In genomic region chr7:25261896-25262295, GRCm38 (mm10) we compare ENCODE assay signal across 28 mouse cellular contexts. TPM values are rescaled to one million over a fixed set of nuclear protein-coding genes. Genes with fewer than 3 reads are reported as not detected.
DNase-seq lines count a peak whose midpoint lies in the region; ATAC-seq and TF ChIP-seq lines count a peak whose summit lies in the region.
"Had no signal": no experiment of that assay in that cellular context is flagged by ENCODE, and none has a peak within 500 bp of the region (broad histone marks: within the 10 kb centered on the region; RNA-seq: fewer than 3 reads in every experiment).

No protein-coding gene starts in this region.

- no peak overlapping the region for H3K4me2 ChIP-seq in forebrain, embryonic 11.5 days (ENCODE audit: low read depth, low read length, severe bottlenecking)
- H3K4me2 ChIP-seq: embryonic facial prominence, embryonic 13.5 days; embryonic facial prominence, embryonic 15.5 days; forebrain, embryonic 12.5 days had no signal

- TF ChIP-seq EP300 in ES-Bruce4 (IDR thresholded peaks at IDR 0.05; ENCODE audit: insufficient read depth, low read depth, low read length): no peak

- peaks cover 2% of the 10 kb centered on the region; the same call in 1 of the 2 replicates for H3K4me1 ChIP-seq in forebrain, embryonic 11.5 days (replicated peaks; ENCODE audit: control insufficient read depth, insufficient read depth, low read length)
- H3K4me1 ChIP-seq in forebrain, embryonic 10.5 days: peaks cover 21% of the 10 kb centered on the region
- peaks cover 5% of the 10 kb centered on the region for H3K4me1 ChIP-seq in ES-Bruce4 (ENCODE audit: control insufficient read depth, insufficient read depth, low read length)

- no peak for TF ChIP-seq POLR2A in ES-Bruce4 (IDR thresholded peaks at IDR 0.05; ENCODE audit: insufficient read depth, low read length)

- no peaks in the 10 kb centered on the region for H3K9me3 ChIP-seq in forebrain, embryonic 11.5 days (ENCODE audit: control insufficient read depth, low read length)
- no peaks in the 10 kb centered on the region; the same call in 1 of the 2 replicates for H3K9me3 ChIP-seq in forebrain, embryonic 10.5 days
- no peaks in the 10 kb centered on the region for H3K9me3 ChIP-seq in ES-Bruce4 (replicated peaks; ENCODE audit: control insufficient read depth, insufficient read depth, low read length, poor library complexity, severe bottlenecking)
- H3K9me3 ChIP-seq: embryonic facial prominence, embryonic 13.5 days; embryonic facial prominence, embryonic 15.5 days; forebrain, embryonic 12.5 days; G1E had no signal

- 74% methylated on average over 1 of the region's 1 CpGs for WGBS in forebrain, embryonic 11.5 days
- WGBS in forebrain, embryonic 10.5 days: 75% methylated on average over 1 of the region's 1 CpGs

- no peak overlapping the region for H3K9ac ChIP-seq in forebrain, embryonic 11.5 days (ENCODE audit: low read length)
- no peak overlapping the region for H3K9ac ChIP-seq in ES-Bruce4 (ENCODE audit: low read depth, poor library complexity, severe bottlenecking)
- H3K9ac ChIP-seq: embryonic facial prominence, embryonic 13.5 days; embryonic facial prominence, embryonic 15.5 days; forebrain, embryonic 12.5 days had no signal

- no peaks in the 10 kb centered on the region for H3K36me3 ChIP-seq in forebrain, embryonic 11.5 days (ENCODE audit: control insufficient read depth, insufficient read depth, low read length)
- H3K36me3 ChIP-seq in forebrain, embryonic 10.5 days (replicated peaks): no peaks in the 10 kb centered on the region
- H3K36me3 ChIP-seq in ES-Bruce4 (ENCODE audit: control insufficient read depth, insufficient read depth, low read length, poor library complexity, severe bottlenecking): no peaks in the 10 kb centered on the region
- H3K36me3 ChIP-seq: embryonic facial prominence, embryonic 13.5 days; embryonic facial prominence, embryonic 15.5 days; forebrain, embryonic 12.5 days; G1E had no signal

- no peaks in the 10 kb centered on the region for H3K27me3 ChIP-seq in forebrain, embryonic 11.5 days (ENCODE audit: control insufficient read depth, insufficient read depth, low read length)
- H3K27me3 ChIP-seq in forebrain, embryonic 10.5 days (ENCODE audit: poor library complexity, severe bottlenecking): peaks cover 6% of the 10 kb centered on the region; the same call in 1 of the 2 replicates
- H3K27me3 ChIP-seq in ES-Bruce4 (ENCODE audit: control insufficient read depth, insufficient read depth, low read length, poor library complexity, severe bottlenecking): no peaks in the 10 kb centered on the region
- H3K27me3 ChIP-seq: CH12.LX; embryonic facial prominence, embryonic 13.5 days; embryonic facial prominence, embryonic 15.5 days; forebrain, embryonic 12.5 days; Patski had no signal

- H3K27ac ChIP-seq in forebrain, embryonic 11.5 days (ENCODE audit: low read depth, low read length): no peak overlapping the region
- no peak overlapping the region for H3K27ac ChIP-seq in forebrain, embryonic 10.5 days
- peak overlapping the region; percentile 79 for H3K27ac ChIP-seq in ES-Bruce4 (ENCODE audit: insufficient read depth, low read length)
- H3K27ac ChIP-seq: embryonic facial prominence, embryonic 13.5 days; embryonic facial prominence, embryonic 15.5 days; forebrain, embryonic 12.5 days had no signal

- no peak for TF ChIP-seq CTCF in ES-Bruce4 (IDR thresholded peaks at IDR 0.05; ENCODE audit: low read depth, low read length)

- DNase-seq in forebrain, embryonic 11.5 days (ENCODE audit: low spot score): peak; percentile 30
- DNase-seq in forebrain, embryonic 10.5 days (ENCODE audit: extremely low spot score, low spot score): no peak
- peak; percentile 61 for DNase-seq in R1 (ENCODE audit: low read depth, low spot score)
- no peak for DNase-seq in c-Kit-positive CD71-positive TER-119-positive erythroid progenitor cells, embryonic 14.5 days (ENCODE audit: low spot score)
- no peak for DNase-seq in adrenal gland, postnatal 10 days
- DNase-seq: adrenal gland, adult 8-10 months; adrenal gland, postnatal 25 days; B cell, adult 2 months; cerebellum, adult 11-12 months; cerebellum, adult 2 months; cerebellum, adult 9-10 months; cerebellum, postnatal 10 days; cerebellum, postnatal 25 days; embryo, embryonic 11 days had no signal

- H3K4me3 ChIP-seq in forebrain, embryonic 11.5 days (ENCODE audit: low read depth, low read length): no peak overlapping the region
- H3K4me3 ChIP-seq in forebrain, embryonic 10.5 days: no peak overlapping the region
- H3K4me3 ChIP-seq in ES-Bruce4 (ENCODE audit: low read depth, low read length): no peak overlapping the region
- H3K4me3 ChIP-seq: embryonic facial prominence, embryonic 13.5 days; embryonic facial prominence, embryonic 15.5 days; erythroblast, embryonic 14.5 days; forebrain, embryonic 12.5 days had no signal

- no peak for ATAC-seq in forebrain, embryonic 11.5 days (replicated peaks; ENCODE audit: low FRiP score)
- ATAC-seq: activated CD4-positive, CD25-positive, alpha-beta regulatory T cell, adult 4 months; CD4-positive, CD25-positive, alpha-beta regulatory T cell, adult 4 months; forebrain, embryonic 14.5 days; forebrain, embryonic 16.5 days; Patski had no signal

RNA-seq across cellular contexts. Expression of gene Cic, which starts 5.6 kb away (rescaled TPM):
- polyA plus RNA-seq in forebrain, embryonic 11.5 days (2014; fragmentation: Nextera tagmentation; extraction: Ambion mirVana): 40.3 and 44.2 TPM in 2 replicates
- 19.4 and 20.6 TPM in 2 replicates for polyA plus RNA-seq in forebrain, embryonic 10.5 days (2016; fragmentation: Nextera tagmentation; extraction: Ambion mirVana)
- polyA plus RNA-seq in ES-Bruce4 (2011; ENCODE audit: insufficient read depth, insufficient read length, low read depth, missing spikeins): 128 and 141 TPM in 2 replicates
- total RNA-seq in adrenal gland, postnatal 10 days (2021): 100 to 1,000 TPM in 1 of 2 experiments, 10 to 100 TPM in 1; 92.7 to 116 TPM

RNA-seq across cellular contexts. Expression of gene Erf, which starts 11.3 kb away (rescaled TPM):
- polyA plus RNA-seq in forebrain, embryonic 11.5 days (2014; fragmentation: Nextera tagmentation; extraction: Ambion mirVana): 14.6 and 17.5 TPM in 2 replicates
- polyA plus RNA-seq in forebrain, embryonic 10.5 days (2016; fragmentation: Nextera tagmentation; extraction: Ambion mirVana): 8.4 and 10.1 TPM in 2 replicates
- polyA plus RNA-seq in ES-Bruce4 (2011; ENCODE audit: insufficient read depth, insufficient read length, low read depth, missing spikeins): 61.8 and 63.8 TPM in 2 replicates
- 10 to 100 TPM; 33.0 to 42.3 TPM for total RNA-seq in adrenal gland, postnatal 10 days (2021)

RNA-seq across cellular contexts. Expression of gene Gsk3a, which starts 24.2 kb away (rescaled TPM):
- polyA plus RNA-seq in forebrain, embryonic 11.5 days (2014; fragmentation: Nextera tagmentation; extraction: Ambion mirVana): 14.0 and 16.6 TPM in 2 replicates
- polyA plus RNA-seq in forebrain, embryonic 10.5 days (2016; fragmentation: Nextera tagmentation; extraction: Ambion mirVana): 10.7 and 10.8 TPM in 2 replicates
- 77.3 and 84.3 TPM in 2 replicates for polyA plus RNA-seq in ES-Bruce4 (2011; ENCODE audit: insufficient read depth, insufficient read length, low read depth, missing spikeins)
- total RNA-seq in adrenal gland, postnatal 10 days (2021): 10 to 100 TPM; 92.5 to 96.7 TPM

RNA-seq across cellular contexts. Expression of gene Pafah1b3, which starts 35.9 kb away (rescaled TPM):
- polyA plus RNA-seq in forebrain, embryonic 11.5 days (2014; fragmentation: Nextera tagmentation; extraction: Ambion mirVana): 298 and 321 TPM in 2 replicates
- polyA plus RNA-seq in forebrain, embryonic 10.5 days (2016; fragmentation: Nextera tagmentation; extraction: Ambion mirVana): 246 and 257 TPM in 2 replicates
- 47.8 and 55.6 TPM in 2 replicates for polyA plus RNA-seq in ES-Bruce4 (2011; ENCODE audit: insufficient read depth, insufficient read length, low read depth, missing spikeins)
- 10 to 100 TPM; 38.1 to 39.7 TPM for total RNA-seq in adrenal gland, postnatal 10 days (2021)

RNA-seq across cellular contexts. Expression of gene Prr19, which starts 39.3 kb away (rescaled TPM):
- 1.1 and 1.7 TPM in 2 replicates for polyA plus RNA-seq in forebrain, embryonic 11.5 days (2014; fragmentation: Nextera tagmentation; extraction: Ambion mirVana)
- 1.4 and 1.7 TPM in 2 replicates for polyA plus RNA-seq in forebrain, embryonic 10.5 days (2016; fragmentation: Nextera tagmentation; extraction: Ambion mirVana)
- polyA plus RNA-seq in ES-Bruce4 (2011; ENCODE audit: insufficient read depth, insufficient read length, low read depth, missing spikeins): 1.3 and 1.6 TPM in 2 replicates
- total RNA-seq in adrenal gland, postnatal 10 days (2021): not detected
- total RNA-seq: adrenal gland, adult 18-20 months; adrenal gland, adult 8-10 months; adrenal gland, postnatal 25 days; adrenal gland, postnatal 4 days; CH12.LX; G1E had no signal
- polyA plus RNA-seq: activated CD4-positive, CD25-positive, alpha-beta regulatory T cell, adult 4 months; CD4-positive, CD25-positive, alpha-beta regulatory T cell, adult 4 months; erythroblast, embryonic 14.5 days had no signal

Comparison
In these comparisons a context has a peak if more than half of its experiments do, and no peak if none do; other contexts are left out.
1. DNase-seq: peak in forebrain, embryonic 11.5 days (single experiment) and R1 (single experiment); none in forebrain, embryonic 10.5 days (single experiment), c-Kit-positive CD71-positive TER-119-positive erythroid progenitor cells, embryonic 14.5 days (single experiment) and adrenal gland, postnatal 10 days (single experiment).